ENCODE assay signal across 18 mouse cellular contexts in the genomic region with DNA sequence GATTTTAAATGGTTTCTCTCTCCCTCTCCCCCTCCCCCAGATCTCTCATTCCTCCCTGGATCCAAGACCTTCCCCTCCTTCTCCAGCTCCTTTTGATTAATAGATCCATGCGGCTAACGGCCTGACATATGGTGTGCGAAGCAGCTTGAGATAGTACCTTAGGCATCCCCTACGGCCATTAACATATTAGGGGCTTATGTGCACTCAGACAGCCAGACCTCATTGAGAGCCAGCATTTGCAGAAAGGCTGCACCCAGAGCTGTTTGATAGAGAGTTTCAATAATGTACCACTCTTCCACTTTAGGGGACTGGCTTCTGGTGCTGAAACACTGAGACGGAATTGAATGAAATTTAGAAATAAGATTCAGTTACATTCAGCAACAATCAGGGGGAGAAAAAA. TPM values are rescaled to one million over a fixed set of nuclear protein-coding genes. Genes with fewer than 3 reads are reported as not detected.
DNase-seq lines count a peak whose midpoint lies in the region; ATAC-seq lines count a peak whose summit lies in the region.
"Had no signal": no experiment of that assay in that cellular context is flagged by ENCODE, and none has a peak within 500 bp of the region (broad histone marks: within the 10 kb centered on the region; RNA-seq: fewer than 3 reads in every experiment).

No protein-coding gene starts in this region.

- WGBS in forebrain, embryonic 16.5 days, result under 1% methylated on average over 5 of the region's 5 CpGs
- WGBS in limb, embryonic 10.5 days, result 2% methylated on average over 5 of the region's 5 CpGs
- 0% methylated on average over 5 of the region's 5 CpGs for WGBS in neural tube, embryonic 11.5 days

- H3K4me3 ChIP-seq in forebrain, embryonic 16.5 days (replicated peaks; ENCODE audit: low read length), result no peak overlapping the region
- H3K4me3 ChIP-seq in limb, embryonic 10.5 days, result no peak overlapping the region
- no peak overlapping the region for H3K4me3 ChIP-seq in neural tube, embryonic 11.5 days (ENCODE audit: low read depth, low read length)
- H3K4me3 ChIP-seq: embryonic facial prominence, embryonic 13.5 days; heart, embryonic 15.5 days; limb, embryonic 12.5 days; liver, embryonic 15.5 days had no signal

- H3K4me2 ChIP-seq in forebrain, embryonic 16.5 days (ENCODE audit: low read length), result no peak overlapping the region
- no peak overlapping the region for H3K4me2 ChIP-seq in neural tube, embryonic 11.5 days (ENCODE audit: low read depth)
- H3K4me2 ChIP-seq: embryonic facial prominence, embryonic 13.5 days; heart, embryonic 15.5 days; limb, embryonic 12.5 days; liver, embryonic 15.5 days had no signal

- DNase-seq in embryo, embryonic 9.5 days (ENCODE audit: extremely low spot score), result peak; percentile 25
- DNase-seq in limb, embryonic 10.5 days (ENCODE audit: low spot score), result peak; percentile 33
- DNase-seq in neural tube, embryonic 11.5 days (ENCODE audit: low spot score), result peak; percentile 56
- DNase-seq in lung, postnatal 14 days, result no peak
- DNase-seq in adrenal gland, postnatal 14 days, result no peak
- DNase-seq in spleen, postnatal 36 days (ENCODE audit: low spot score in 2 of 2), result no peak
- no peak for DNase-seq in urinary bladder, postnatal 36 days (ENCODE audit: low spot score in 2 of 2)
- DNase-seq: cerebellum, adult 9-11 months; lung, postnatal 36 days; thymus, postnatal 36 days had no signal

- H3K27ac ChIP-seq in forebrain, embryonic 16.5 days (ENCODE audit: low read length), result no peak overlapping the region
- no peak overlapping the region for H3K27ac ChIP-seq in limb, embryonic 10.5 days
- no peak overlapping the region for H3K27ac ChIP-seq in neural tube, embryonic 11.5 days (ENCODE audit: low read depth, low read length)
- H3K27ac ChIP-seq: embryonic facial prominence, embryonic 13.5 days; heart, embryonic 15.5 days; kidney, postnatal 0 days; limb, embryonic 12.5 days; liver, embryonic 15.5 days had no signal

- peaks cover 6% of the 10 kb centered on the region for H3K4me1 ChIP-seq in forebrain, embryonic 16.5 days (replicated peaks; ENCODE audit: control insufficient read depth, insufficient read depth, low read length)
- peaks cover 19% of the 10 kb centered on the region; the same call in 1 of the 2 replicates for H3K4me1 ChIP-seq in limb, embryonic 10.5 days
- 0 out of 2 replicates have a peak, but pooled peaks cover 6% of the 10 kb centered on the region for H3K4me1 ChIP-seq in neural tube, embryonic 11.5 days (ENCODE audit: control insufficient read depth, insufficient read depth, low read length)
- H3K4me1 ChIP-seq: liver, embryonic 15.5 days had no signal

- no peak overlapping the region for H3K9ac ChIP-seq in forebrain, embryonic 16.5 days (replicated peaks; ENCODE audit: low read depth, low read length)
- H3K9ac ChIP-seq in neural tube, embryonic 11.5 days (ENCODE audit: low read length), result no peak overlapping the region
- H3K9ac ChIP-seq: embryonic facial prominence, embryonic 13.5 days; heart, embryonic 15.5 days; limb, embryonic 12.5 days; liver, embryonic 15.5 days had no signal

- H3K27me3 ChIP-seq in forebrain, embryonic 16.5 days (replicated peaks; ENCODE audit: control insufficient read depth, insufficient read depth, low read length), result peaks cover 36% of the 10 kb centered on the region
- H3K27me3 ChIP-seq in limb, embryonic 10.5 days (ENCODE audit: low read depth, poor library complexity, severe bottlenecking), result peaks cover 62% of the 10 kb centered on the region
- H3K27me3 ChIP-seq in neural tube, embryonic 11.5 days (ENCODE audit: control insufficient read depth, insufficient read depth, low read length), result peaks cover 39% of the 10 kb centered on the region

- peak; percentile 62 for ATAC-seq in forebrain, embryonic 16.5 days
- ATAC-seq in neural tube, embryonic 11.5 days (ENCODE audit: insufficient read depth, low FRiP score, low TSS enrichment), result peak; percentile 35; the same call in 1 of the 2 replicates
- ATAC-seq: inflammation-experienced regulatory T-cells, adult 6 months; Patski had no signal

- no peaks in the 10 kb centered on the region for H3K9me3 ChIP-seq in forebrain, embryonic 16.5 days (ENCODE audit: control insufficient read depth, low read length)
- no peaks in the 10 kb centered on the region for H3K9me3 ChIP-seq in limb, embryonic 10.5 days (replicated peaks)
- no peaks in the 10 kb centered on the region for H3K9me3 ChIP-seq in neural tube, embryonic 11.5 days (ENCODE audit: control insufficient read depth, low read length)
- H3K9me3 ChIP-seq: embryonic facial prominence, embryonic 13.5 days; heart, embryonic 15.5 days; limb, embryonic 12.5 days; liver, embryonic 15.5 days had no signal

- no peaks in the 10 kb centered on the region for H3K36me3 ChIP-seq in forebrain, embryonic 16.5 days (ENCODE audit: control insufficient read depth, insufficient read depth)
- no peaks in the 10 kb centered on the region for H3K36me3 ChIP-seq in limb, embryonic 10.5 days
- no peaks in the 10 kb centered on the region for H3K36me3 ChIP-seq in neural tube, embryonic 11.5 days (ENCODE audit: control insufficient read depth, insufficient read depth, low read length)
- H3K36me3 ChIP-seq: embryonic facial prominence, embryonic 13.5 days; heart, embryonic 15.5 days; limb, embryonic 12.5 days; liver, embryonic 15.5 days had no signal

RNA-seq across cellular contexts. Expression of a gene that starts 10.8 kb away (rescaled TPM):
- polyA plus RNA-seq in forebrain, embryonic 16.5 days (2015; fragmentation: Nextera tagmentation; extraction: Ambion mirVana), result 1.1 and 1.8 TPM in 2 replicates
- 0.70 and 2.7 TPM in 2 replicates for polyA plus RNA-seq in limb, embryonic 10.5 days (2016; fragmentation: Nextera tagmentation; extraction: Ambion mirVana)
- 79.6 and 96.7 TPM in 2 replicates for polyA plus RNA-seq in neural tube, embryonic 11.5 days (2014; fragmentation: Nextera tagmentation; extraction: Ambion mirVana)
- 0.34 and 0.59 TPM in 2 replicates for total RNA-seq in adrenal gland, postnatal 14 days (2021)

Comparison
In these comparisons a context has a peak if more than half of its experiments do, and no peak if none do; other contexts are left out.
1. DNase-seq: peak in embryo, embryonic 9.5 days (single experiment), limb, embryonic 10.5 days (single experiment) and neural tube, embryonic 11.5 days (single experiment); none in lung, postnatal 14 days (single experiment), adrenal gland, postnatal 14 days (single experiment), spleen, postnatal 36 days (0 of 2) and urinary bladder, postnatal 36 days (0 of 2).
2. RNA of a gene that starts 10.8 kb away (polyA plus RNA-seq): 79.6 to 96.7 TPM in neural tube, embryonic 11.5 days; 1.1 to 1.8 TPM in forebrain, embryonic 16.5 days and 0.70 to 2.7 TPM in limb, embryonic 10.5 days; every median in the first group is over 10 times any median in the second.